Mouse (Mus musculus) limb, embryonic 10.5 days (tissue): ENCODE data around the gene Bcap29. TPM values are rescaled to one million over a fixed set of nuclear protein-coding genes. Genes with fewer than 3 reads are reported as not detected.
A peak's percentile ranks its signal among the peaks of the same experiment; 100 is the strongest.
"Not testable (repeated sequence)": the region's sequence is repeated elsewhere in the genome, so short reads cannot be mapped to it uniquely, and the experiment has no call there.

Source experiments
- DNase-seq: peaks from one replicate; pipeline ENCODE4 v3.0.0-alpha.2; 2017; ENCODE audit warnings: low spot score
- H3K27ac ChIP-seq: fragments of 300-500 bp; sonication (generic); 2 replicates; pipeline ENCODE4 v1.5.1; 2016; ENCODE audit warnings: mild to moderate bottlenecking
- H3K27me3 ChIP-seq: fragments of 300-500 bp; sonication (generic); 2 replicates; pipeline ENCODE4 v1.6.1; 2016; ENCODE audit warnings: low read depth, mild to moderate bottlenecking; ENCODE audit not compliant: poor library complexity, severe bottlenecking
- H3K36me3 ChIP-seq: fragments of 300-500 bp; sonication (generic); 2 replicates; pipeline ENCODE4 v1.6.1; 2016; ENCODE audit warnings: mild to moderate bottlenecking, moderate library complexity
- H3K4me1 ChIP-seq: fragments of 300-500 bp; sonication (generic); 2 replicates; pipeline ENCODE4 v1.6.1; 2016
- H3K4me3 ChIP-seq: fragments of 300-500 bp; sonication (generic); 2 replicates; pipeline ENCODE4 v1.5.1; 2016; ENCODE audit warnings: mild to moderate bottlenecking, moderate library complexity
- H3K9me3 ChIP-seq: fragments of 300-500 bp; sonication (generic); replicated peaks from 2 replicates; pipeline ENCODE4 v1.6.1; 2016; ENCODE audit warnings: mild to moderate bottlenecking
- WGBS: fragments of 180-500 bp; shearing (Covaris S2); methylation state at CpG from one replicate; pipeline ENCODE4 v1.1.7; 2016; 5-methylcytosine and 5-hydroxymethylcytosine counted together
- polyA plus RNA-seq: library from polyadenylated mRNA; unstranded; fragments of >200 nt; fragmentation: Nextera tagmentation; extraction: Ambion mirVana; gene quantifications from 2 replicates; pipeline ENCODE4 v1.2.1, GENCODE M21; 2016

Gene Bcap29
- polyA plus RNA-seq, 1 experiment from 2014 or later: 33.0 TPM

- not testable (repeated sequence) for H3K27ac ChIP-seq, H3K9me3 ChIP-seq, H3K27me3 ChIP-seq, H3K4me1 ChIP-seq, H3K36me3 ChIP-seq, DNase-seq
- WGBS: 24% methylated on average over 10 of the region's 10 CpGs
- H3K4me3 ChIP-seq: peak overlapping the region; percentile 31
Measured at GRCm38 (mm10) chr12:31567535-31567934, 66.9 kb downstream of the Bcap29 start.

GRCm38 (mm10) chr12:31560712-31561111 lies 73.7 kb downstream of the Bcap29 start:
- Histone ChIP-seq H3K4me3 (no peak overlapping the region), H3K27me3 (peaks cover 71% of the 10 kb centered on the region), H3K27ac (no peak overlapping the region), H3K4me1 (peaks cover 12% of the 10 kb centered on the region), H3K9me3 (no peaks in the 10 kb centered on the region), H3K36me3 (no peaks in the 10 kb centered on the region)
- no peak for DNase-seq
- WGBS: 83% methylated on average over 5 of the region's 5 CpGs

GRCm38 (mm10) chr12:31560002-31560401 lies 74.5 kb downstream of the Bcap29 start:
- peaks cover 12% of the 10 kb centered on the region for H3K4me1 ChIP-seq
- H3K9me3 ChIP-seq: no peaks in the 10 kb centered on the region
- peaks cover 76% of the 10 kb centered on the region for H3K27me3 ChIP-seq
- peak overlapping the region; percentile 51 for H3K4me3 ChIP-seq
- no peak overlapping the region for H3K27ac ChIP-seq
- no peaks in the 10 kb centered on the region for H3K36me3 ChIP-seq
- DNase-seq: no peak
- WGBS: 12% methylated on average over 5 of the region's 5 CpGs

GRCm38 (mm10) chr12:31554371-31554770 lies 80.1 kb downstream of the Bcap29 start:
- peaks cover 30% of the 10 kb centered on the region for H3K4me1 ChIP-seq
- no peak for DNase-seq
- no peak overlapping the region for H3K4me3 ChIP-seq
- H3K27me3 ChIP-seq: peaks cover 59% of the 10 kb centered on the region
- 72% methylated on average over 1 of the region's 1 CpGs for whole genome bisulfite sequencing
- no peak overlapping the region for H3K27ac ChIP-seq
- H3K36me3 ChIP-seq: no peaks in the 10 kb centered on the region
- no peaks in the 10 kb centered on the region for H3K9me3 ChIP-seq

- Histone ChIP-seq H3K27me3 (peaks cover 30% of the 10 kb centered on the region), H3K4me1 (peaks cover 23% of the 10 kb centered on the region), H3K27ac (no peak overlapping the region), H3K36me3 (no peaks in the 10 kb centered on the region), H3K9me3 (no peaks in the 10 kb centered on the region), H3K4me3 (no peak overlapping the region)
- 74% methylated on average over 1 of the region's 1 CpGs for WGBS
- DNase-seq: no peak
Measured at GRCm38 (mm10) chr12:31551252-31551651, 83.2 kb downstream of the Bcap29 start.

GRCm38 (mm10) chr12:31546061-31546460 lies 88.4 kb downstream of the Bcap29 start:
- peaks cover 41% of the 10 kb centered on the region for H3K4me1 ChIP-seq
- 80% methylated on average over 1 of the region's 1 CpGs for WGBS
- no peaks in the 10 kb centered on the region for H3K36me3 ChIP-seq
- H3K27me3 ChIP-seq: no peaks in the 10 kb centered on the region
- no peak overlapping the region for H3K4me3 ChIP-seq
- peak overlapping the region; percentile 75 for H3K27ac ChIP-seq
- no peaks in the 10 kb centered on the region for H3K9me3 ChIP-seq
- no peak for DNase-seq

GRCm38 (mm10) chr12:31545219-31545618 lies 89.2 kb downstream of the Bcap29 start:
- Histone ChIP-seq H3K27me3 (no peaks in the 10 kb centered on the region), H3K9me3 (no peaks in the 10 kb centered on the region), H3K36me3 (no peaks in the 10 kb centered on the region), H3K27ac (peak overlapping the region; percentile 75), H3K4me1 (peaks cover 38% of the 10 kb centered on the region), H3K4me3 (no peak overlapping the region)
- 23% methylated on average over 2 of the region's 2 CpGs for WGBS
- DNase-seq: no peak

GRCm38 (mm10) chr12:31541541-31541940 lies 92.9 kb downstream of the Bcap29 start:
- Histone ChIP-seq H3K27me3 (no peaks in the 10 kb centered on the region), H3K4me1 (peaks cover 32% of the 10 kb centered on the region), H3K36me3 (no peaks in the 10 kb centered on the region), H3K9me3 (no peaks in the 10 kb centered on the region), H3K27ac (no peak overlapping the region), H3K4me3 (no peak overlapping the region)
- WGBS: 80% methylated on average over 5 of the region's 5 CpGs
- DNase-seq: no peak

Other genes starting within 250 kb of the Bcap29 start
- not detected in 2 replicates for gene Slc26a3, start 243.8 kb downstream of the Bcap29 start, polyA plus RNA-seq
- 17.1 and 18.7 TPM in 2 replicates for gene Cbll1, start 135.0 kb downstream of the Bcap29 start, polyA plus RNA-seq
- 0.05 and 0.15 TPM in 2 replicates for gene Slc26a4, start 74.7 kb downstream of the Bcap29 start, polyA plus RNA-seq
- gene Dus4l, start 20.2 kb upstream of the Bcap29 start, polyA plus RNA-seq: 11.8 and 12.0 TPM in 2 replicates
- gene Cog5, start 20.2 kb upstream of the Bcap29 start, polyA plus RNA-seq: 22.7 and 29.7 TPM in 2 replicates
- gene Gpr22, start 79.3 kb upstream of the Bcap29 start, polyA plus RNA-seq: 0.38 and 0.59 TPM in 2 replicates